Mouse (Mus musculus) ES-E14 (cell line): ENCODE measurements around the gene Nlk. TPM values are rescaled to one million over a fixed set of nuclear protein-coding genes. Genes with fewer than 3 reads are reported as not detected.

ENCODE experiments used
- DNase-seq: peaks from one replicate; pipeline ENCODE4 v3.0.0-alpha.2; 2013; ENCODE audit warnings: low read depth, low spot score
- H3K27ac ChIP-seq: 2 replicates; pipeline ENCODE4 v1.5.1; 2012; ENCODE audit warnings: low read depth, mild to moderate bottlenecking, low read length, moderate library complexity, mixed read lengths; ENCODE audit not compliant: poor library complexity, insufficient read depth, severe bottlenecking
- H3K36me3 ChIP-seq: 2 replicates; pipeline ENCODE4 v1.6.1; 2012; ENCODE audit warnings: mild to moderate bottlenecking, low read length, moderate library complexity, mixed read lengths; ENCODE audit not compliant: control insufficient read depth, poor library complexity, insufficient read depth, severe bottlenecking
- H3K4me1 ChIP-seq, 2 experiments: fragments of 150-350 bp in 1 of 2; sonication (generic) in 1 of 2; 2 replicates each; pipeline ENCODE4 v1.6.1; 2012; ENCODE audit warnings: low read length in 2 of 2, mild to moderate bottlenecking in 1 of 2, mixed read lengths in 1 of 2; ENCODE audit not compliant: control insufficient read depth in 2 of 2, insufficient read depth in 2 of 2, poor library complexity in 1 of 2
- H3K4me3 ChIP-seq, 2 experiments: fragments of 150-350 bp in 1 of 2; sonication (generic) in 1 of 2; 2 replicates each; pipeline ENCODE4 v1.5.1; 2012; ENCODE audit warnings: low read length in 2 of 2, low read depth in 1 of 2, mild to moderate bottlenecking in 1 of 2, mixed read lengths in 1 of 2; ENCODE audit not compliant: insufficient read depth in 1 of 2, poor library complexity in 1 of 2, severe bottlenecking in 1 of 2
- H3K9ac ChIP-seq: 2 replicates; pipeline ENCODE4 v1.6.1; 2012; ENCODE audit warnings: low read depth, mild to moderate bottlenecking, low read length, mixed read lengths; ENCODE audit not compliant: poor library complexity, insufficient read depth, severe bottlenecking
- H3K9me3 ChIP-seq: fragments of 150-350 bp; sonication (generic); 2 replicates; pipeline ENCODE4 v1.6.1; 2012; ENCODE audit warnings: low read depth, mild to moderate bottlenecking, low read length; ENCODE audit not compliant: control insufficient read depth, insufficient read depth
- CHD2 ChIP-seq: IDR thresholded peaks from 2 replicates; pipeline ENCODE4 v1.6.1; 2014; ENCODE audit warnings: mild to moderate bottlenecking, low read depth, low read length, inconsistent platforms
- HCFC1 ChIP-seq: IDR thresholded peaks from 2 replicates; pipeline ENCODE4 v1.6.1; 2012; ENCODE audit warnings: low read length, inconsistent platforms, borderline replicate concordance; ENCODE audit not compliant: insufficient read depth
- MAFK ChIP-seq: IDR thresholded peaks from 2 replicates; pipeline ENCODE4 v1.6.1; 2014; ENCODE audit warnings: mild to moderate bottlenecking, low read depth, low read length, inconsistent platforms; ENCODE audit not compliant: insufficient read depth
- ZC3H11A ChIP-seq: IDR thresholded peaks from 2 replicates; pipeline ENCODE4 v1.6.1; 2012; ENCODE audit warnings: low read depth, mild to moderate bottlenecking, inconsistent platforms, low read length, borderline replicate concordance
- ZNF384 ChIP-seq: IDR thresholded peaks from 2 replicates; pipeline ENCODE4 v1.6.1; 2012; ENCODE audit warnings: low read depth, low read length, inconsistent platforms
- in situ Hi-C, 2 experiments: fragments of 600-800 bp; cut with MboI; formaldehyde crosslinking; loops; one replicate each; pipeline ENCODE4 v1.15.1; 2025; ENCODE audit warnings: low sequenced_read_pairs in 2 of 2, inconsistent platforms in 1 of 2; ENCODE audit not compliant: unreplicated experiment in 2 of 2
- total RNA-seq: library from RNA; depleted of rRNA; stranded (reverse); fragments of 300-350 nt; gene quantifications from 2 replicates; pipeline ENCODE4 v1.2.3, GENCODE M21; 2012; rRNA removed

Nlk gene
- 20.9 and 24.7 TPM in 2 replicates for total RNA-seq

- in situ Hi-C loops = no loop called here
- H3K9ac ChIP-seq = peak within 1 kb of the TSS; percentile 87
- peaks cover 0 to 8% of the 10 kb centered on the region in 2 experiments; a peak in 3 of 4 replicates for H3K4me1 ChIP-seq
- H3K36me3 ChIP-seq = peaks cover 6% of the 10 kb centered on the region; the same call in 1 of the 2 replicates
- H3K4me3 ChIP-seq = peak within 1 kb of the TSS; percentile 85 to 88
- peak; percentile 99 for DNase-seq
- 0 out of 2 replicates have a peak, but pooled peaks have one; percentile 36 for TF ChIP-seq HCFC1
- TF ChIP-seq MAFK = no peak
- TF ChIP-seq CHD2 = peak; percentile 96
- no peak for TF ChIP-seq ZC3H11A
- TF ChIP-seq ZNF384 = peak; percentile 98
- H3K9me3 ChIP-seq = no peaks in the 10 kb centered on the region
- peak within 1 kb of the TSS; percentile 6; the same call in 1 of the 2 replicates for H3K27ac ChIP-seq
These were observed at the start of gene Nlk for GRCm38 (mm10) chr11:78696777-78697752. TSS of gene Nlk (minus strand) at chr11:78697373.

GRCm38 (mm10) chr11:78746264-78746663, 49.1 kb upstream of the Nlk start:
- no peak for TF ChIP-seq CHD2
- DNase-seq = no peak
- in situ Hi-C loops = no loop called here
- no peaks in the 10 kb centered on the region for H3K9me3 ChIP-seq
- peaks cover 4% of the 10 kb centered on the region; the same call in 1 of the 2 replicates for H3K36me3 ChIP-seq
- no peak overlapping the region for H3K9ac ChIP-seq
- H3K4me3 ChIP-seq = no peak overlapping the region
- H3K27ac ChIP-seq = no peak overlapping the region
- peaks cover 0 to 4% of the 10 kb centered on the region in 2 experiments; a peak in 1 of 4 replicates for H3K4me1 ChIP-seq

GRCm38 (mm10) chr11:78745475-78745874, 48.3 kb upstream of the Nlk start:
- Histone ChIP-seq H3K4me1 (peaks cover 0 to 4% of the 10 kb centered on the region in 2 experiments; a peak in 1 of 4 replicates), H3K27ac (no peak overlapping the region), H3K36me3 (peaks cover 4% of the 10 kb centered on the region; the same call in 1 of the 2 replicates), H3K4me3 (no peak overlapping the region), H3K9me3 (no peaks in the 10 kb centered on the region), H3K9ac (no peak overlapping the region)
- in situ Hi-C loops = no loop called here
- TF ChIP-seq ZC3H11A (no peak), ZNF384 (no peak), CHD2 (no peak), HCFC1 (no peak), MAFK (no peak)
- no peak for DNase-seq

GRCm38 (mm10) chr11:78742461-78742860, 45.3 kb upstream of the Nlk start:
- Histone ChIP-seq H3K27ac (no peak overlapping the region), H3K9me3 (no peaks in the 10 kb centered on the region), H3K4me3 (no peak overlapping the region), H3K36me3 (no peaks in the 10 kb centered on the region), H3K9ac (no peak overlapping the region), H3K4me1 (0 out of 4 replicates have a peak, but pooled peaks cover 0 to 2% of the 10 kb centered on the region in 2 experiments)
- TF ChIP-seq ZNF384 (no peak), HCFC1 (no peak), MAFK (no peak), CHD2 (no peak), ZC3H11A (no peak)
- in situ Hi-C loops = no loop called here
- DNase-seq = no peak
